Mouse (Mus musculus): ENCODE data around the gene Gabrb1. TPM values are rescaled to one million over a fixed set of nuclear protein-coding genes. Genes with fewer than 3 reads are reported as not detected.

Gene Gabrb1
- polyA plus RNA-seq, 1 experiment from 2014 or later, result 0.01 TPM

- Histone ChIP-seq H3K27ac (no peak overlapping the region), H3K9ac (no peak overlapping the region), H3K27me3 (replicated peaks) (no peaks in the 10 kb centered on the region), H3K4me1 (no peaks in the 10 kb centered on the region), H3K9me3 (replicated peaks) (no peaks in the 10 kb centered on the region), H3K36me3 (no peaks in the 10 kb centered on the region), H3K4me3 (no peak overlapping the region), H3K4me2 (no peak overlapping the region)
- ATAC-seq, result no peak
- WGBS (ENCODE audit: insufficient replicate concordance), result 59% methylated on average over 8 of the region's 8 CpGs
Measured at GRCm38 (mm10) chr5:71970140-71970800, 312.4 kb downstream of the Gabrb1 start.

- Histone ChIP-seq H3K9me3 (replicated peaks) (no peaks in the 10 kb centered on the region), H3K4me1 (no peaks in the 10 kb centered on the region), H3K4me2 (no peak overlapping the region), H3K4me3 (no peak overlapping the region), H3K36me3 (no peaks in the 10 kb centered on the region), H3K27ac (no peak overlapping the region), H3K9ac (no peak overlapping the region), H3K27me3 (replicated peaks) (no peaks in the 10 kb centered on the region)
- WGBS (ENCODE audit: insufficient replicate concordance), result 59% methylated on average over 5 of the region's 5 CpGs
- no peak for ATAC-seq
Measured at GRCm38 (mm10) chr5:71972831-71973230, 314.9 kb downstream of the Gabrb1 start.

- H3K27ac ChIP-seq, result no peak overlapping the region
- 66% methylated on average over 4 of the region's 4 CpGs for WGBS (ENCODE audit: insufficient replicate concordance)
- no peaks in the 10 kb centered on the region for H3K36me3 ChIP-seq
- no peak overlapping the region for H3K9ac ChIP-seq
- H3K4me2 ChIP-seq, result no peak overlapping the region
- no peaks in the 10 kb centered on the region for H3K27me3 ChIP-seq (replicated peaks)
- no peak for ATAC-seq
- no peaks in the 10 kb centered on the region for H3K4me1 ChIP-seq
- H3K9me3 ChIP-seq (replicated peaks), result no peaks in the 10 kb centered on the region
- no peak overlapping the region for H3K4me3 ChIP-seq
Measured at GRCm38 (mm10) chr5:71976133-71976532, 318.2 kb downstream of the Gabrb1 start.

GRCm38 (mm10) chr5:71976571-71977061 lies 318.7 kb downstream of the Gabrb1 start:
- 46% methylated on average over 5 of the region's 5 CpGs for WGBS (ENCODE audit: insufficient replicate concordance)
- no peaks in the 10 kb centered on the region for H3K27me3 ChIP-seq (replicated peaks)
- no peak overlapping the region for H3K4me2 ChIP-seq
- H3K9me3 ChIP-seq (replicated peaks), result no peaks in the 10 kb centered on the region
- no peak overlapping the region for H3K4me3 ChIP-seq
- no peak for ATAC-seq
- H3K36me3 ChIP-seq, result no peaks in the 10 kb centered on the region
- no peak overlapping the region for H3K27ac ChIP-seq
- H3K9ac ChIP-seq, result no peak overlapping the region
- no peaks in the 10 kb centered on the region for H3K4me1 ChIP-seq

GRCm38 (mm10) chr5:71986561-71986960 lies 328.6 kb downstream of the Gabrb1 start:
- no peaks in the 10 kb centered on the region for H3K27me3 ChIP-seq (replicated peaks)
- H3K36me3 ChIP-seq, result no peaks in the 10 kb centered on the region
- H3K9me3 ChIP-seq (replicated peaks), result no peaks in the 10 kb centered on the region
- no peak overlapping the region for H3K4me3 ChIP-seq
- H3K4me2 ChIP-seq, result no peak overlapping the region
- no peak overlapping the region for H3K27ac ChIP-seq
- ATAC-seq, result no peak
- H3K4me1 ChIP-seq, result no peaks in the 10 kb centered on the region
- no peak overlapping the region for H3K9ac ChIP-seq
- 42% methylated on average over 1 of the region's 1 CpGs for WGBS (ENCODE audit: insufficient replicate concordance)

- Histone ChIP-seq H3K9ac (no peak overlapping the region), H3K4me1 (no peaks in the 10 kb centered on the region), H3K27ac (no peak overlapping the region), H3K27me3 (replicated peaks) (no peaks in the 10 kb centered on the region), H3K36me3 (no peaks in the 10 kb centered on the region), H3K4me3 (no peak overlapping the region), H3K4me2 (no peak overlapping the region), H3K9me3 (replicated peaks) (no peaks in the 10 kb centered on the region)
- WGBS (ENCODE audit: insufficient replicate concordance), result 54% methylated on average over 5 of the region's 5 CpGs
- no peak for ATAC-seq
Measured at GRCm38 (mm10) chr5:71986983-71987398, 329.1 kb downstream of the Gabrb1 start.

GRCm38 (mm10) chr5:71999466-71999865 lies 341.6 kb downstream of the Gabrb1 start:
- 56% methylated on average over 4 of the region's 4 CpGs for WGBS (ENCODE audit: insufficient replicate concordance)
- Histone ChIP-seq H3K9ac (no peak overlapping the region), H3K4me2 (no peak overlapping the region), H3K36me3 (no peaks in the 10 kb centered on the region), H3K4me3 (no peak overlapping the region), H3K27ac (no peak overlapping the region), H3K9me3 (replicated peaks) (no peaks in the 10 kb centered on the region), H3K4me1 (no peaks in the 10 kb centered on the region), H3K27me3 (replicated peaks) (no peaks in the 10 kb centered on the region)
- ATAC-seq, result no peak

GRCm38 (mm10) chr5:72003811-72004435 lies 346.0 kb downstream of the Gabrb1 start:
- no peak overlapping the region for H3K27ac ChIP-seq
- ATAC-seq, result no peak
- 60% methylated on average over 3 of the region's 3 CpGs for WGBS (ENCODE audit: insufficient replicate concordance)
- no peaks in the 10 kb centered on the region for H3K36me3 ChIP-seq
- H3K4me1 ChIP-seq, result no peaks in the 10 kb centered on the region
- H3K4me2 ChIP-seq, result no peak overlapping the region
- no peaks in the 10 kb centered on the region for H3K27me3 ChIP-seq (replicated peaks)
- H3K4me3 ChIP-seq, result no peak overlapping the region
- no peaks in the 10 kb centered on the region for H3K9me3 ChIP-seq (replicated peaks)
- no peak overlapping the region for H3K9ac ChIP-seq

- Histone ChIP-seq H3K36me3 (no peaks in the 10 kb centered on the region), H3K4me1 (no peaks in the 10 kb centered on the region), H3K4me3 (no peak overlapping the region), H3K27me3 (replicated peaks) (no peaks in the 10 kb centered on the region), H3K9me3 (replicated peaks) (no peaks in the 10 kb centered on the region), H3K4me2 (no peak overlapping the region), H3K9ac (no peak overlapping the region), H3K27ac (no peak overlapping the region)
- no peak for ATAC-seq
Measured at GRCm38 (mm10) chr5:72036954-72037353, 379.0 kb downstream of the Gabrb1 start.

- H3K4me3 ChIP-seq, result no peak overlapping the region
- WGBS (ENCODE audit: insufficient replicate concordance), result 57% methylated on average over 12 of the region's 12 CpGs
- no peaks in the 10 kb centered on the region for H3K36me3 ChIP-seq
- no peaks in the 10 kb centered on the region for H3K9me3 ChIP-seq (replicated peaks)
- no peak overlapping the region for H3K9ac ChIP-seq
- no peaks in the 10 kb centered on the region for H3K4me1 ChIP-seq
- H3K27ac ChIP-seq, result no peak overlapping the region
- H3K4me2 ChIP-seq, result 0 out of 2 replicates have a peak overlapping the region, but pooled peaks have one; percentile 11
- no peaks in the 10 kb centered on the region for H3K27me3 ChIP-seq (replicated peaks)
- no peak for ATAC-seq
Measured at GRCm38 (mm10) chr5:72043226-72044151, 385.6 kb downstream of the Gabrb1 start.

GRCm38 (mm10) chr5:72046261-72046660 lies 388.3 kb downstream of the Gabrb1 start:
- H3K9ac ChIP-seq, result no peak overlapping the region
- no peak overlapping the region for H3K27ac ChIP-seq
- H3K4me3 ChIP-seq, result no peak overlapping the region
- no peaks in the 10 kb centered on the region for H3K36me3 ChIP-seq
- H3K9me3 ChIP-seq (replicated peaks), result no peaks in the 10 kb centered on the region
- 55% methylated on average over 2 of the region's 2 CpGs for WGBS (ENCODE audit: insufficient replicate concordance)
- no peaks in the 10 kb centered on the region for H3K27me3 ChIP-seq (replicated peaks)
- no peak overlapping the region for H3K4me2 ChIP-seq
- no peaks in the 10 kb centered on the region for H3K4me1 ChIP-seq
- ATAC-seq, result no peak

- H3K27me3 ChIP-seq (replicated peaks), result no peaks in the 10 kb centered on the region
- H3K9ac ChIP-seq, result no peak overlapping the region
- 47% methylated on average over 1 of the region's 1 CpGs for WGBS (ENCODE audit: insufficient replicate concordance)
- H3K27ac ChIP-seq, result no peak overlapping the region
- H3K4me2 ChIP-seq, result no peak overlapping the region
- no peak for ATAC-seq
- no peak overlapping the region for H3K4me3 ChIP-seq
- no peaks in the 10 kb centered on the region for H3K9me3 ChIP-seq (replicated peaks)
- H3K36me3 ChIP-seq, result no peaks in the 10 kb centered on the region
- no peaks in the 10 kb centered on the region for H3K4me1 ChIP-seq
Measured at GRCm38 (mm10) chr5:72064079-72064478, 406.2 kb downstream of the Gabrb1 start.
